Mouse (Mus musculus): ENCODE results near the gene Stk38. TPM values are rescaled to one million over a fixed set of nuclear protein-coding genes. Genes with fewer than 3 reads are reported as not detected.
"Not testable (repeated sequence)": the region's sequence is repeated elsewhere in the genome, so short reads cannot be mapped to it uniquely, and the experiment has no call there.

Gene Stk38
- total and polyA plus RNA-seq, 2 experiments = 45.8 to 54.4 TPM

GRCm38 (mm10) chr17:29033569-29034061, 25.8 kb upstream of the Stk38 start:
- H3K9ac ChIP-seq (ENCODE audit: low read depth, low read length) = peak overlapping the region; percentile 76
- under 1% methylated on average over 6 of the region's 6 CpGs for WGBS
- peak overlapping the region; percentile 93 for H3K4me3 ChIP-seq (ENCODE audit: insufficient read depth, low read depth, low read length)
- TF ChIP-seq POLR2A (IDR thresholded peaks at IDR 0.05; ENCODE audit: extremely low read depth, insufficient read depth, low read length) = no peak
- no peak for TF ChIP-seq CTCF (IDR thresholded peaks at IDR 0.05; ENCODE audit: low read depth, low read length)
- peaks cover 23% of the 10 kb centered on the region; the same call in 1 of the 2 replicates for H3K79me2 ChIP-seq (ENCODE audit: control insufficient read depth, insufficient read depth, low read length)
- no peaks in the 10 kb centered on the region for H3K27me3 ChIP-seq (ENCODE audit: control insufficient read depth, insufficient read depth, low read length)
- DNase-seq (ENCODE audit: extremely low read depth, low read depth, low spot score) = peak; percentile 54
- H3K36me3 ChIP-seq (ENCODE audit: control insufficient read depth, insufficient read depth, low read length) = peaks cover 22% of the 10 kb centered on the region
- H3K27ac ChIP-seq (replicated peaks; ENCODE audit: insufficient read depth, low read depth, low read length) = no peak overlapping the region
- peaks cover 10% of the 10 kb centered on the region for H3K4me1 ChIP-seq (ENCODE audit: control insufficient read depth, insufficient read depth, low read length)

- no peaks in the 10 kb centered on the region for H3K27me3 ChIP-seq (ENCODE audit: control insufficient read depth, insufficient read depth, low read length)
- DNase-seq (ENCODE audit: extremely low read depth, low read depth, low spot score) = peak; percentile 88
- under 1% methylated on average over 77 of the region's 77 CpGs for WGBS
Observed at GRCm38 (mm10) chr17:29032274-29033069, 24.7 kb upstream of the Stk38 start, which contains the start of gene Srsf3. Gene Srsf3, plus strand, starts transcription at chr17:29032628.

GRCm38 (mm10) chr17:29031771-29032273, 24.0 kb upstream of the Stk38 start:
- peaks cover 6% of the 10 kb centered on the region for H3K36me3 ChIP-seq (ENCODE audit: control insufficient read depth, insufficient read depth, low read length)
- no peak for DNase-seq (ENCODE audit: extremely low read depth, low read depth, low spot score)
- H3K27me3 ChIP-seq (ENCODE audit: control insufficient read depth, insufficient read depth, low read length) = no peaks in the 10 kb centered on the region
- peak overlapping the region; percentile 82 for H3K9ac ChIP-seq (ENCODE audit: low read depth, low read length)
- TF ChIP-seq CTCF (IDR thresholded peaks at IDR 0.05; ENCODE audit: low read depth, low read length) (no peak), POLR2A (IDR thresholded peaks at IDR 0.05; ENCODE audit: extremely low read depth, insufficient read depth, low read length) (no peak)
- peaks cover 18% of the 10 kb centered on the region; the same call in 1 of the 2 replicates for H3K79me2 ChIP-seq (ENCODE audit: control insufficient read depth, insufficient read depth, low read length)
- peak overlapping the region; percentile 93 for H3K4me3 ChIP-seq (ENCODE audit: insufficient read depth, low read depth, low read length)
- peaks cover 10% of the 10 kb centered on the region for H3K4me1 ChIP-seq (ENCODE audit: control insufficient read depth, insufficient read depth, low read length)
- under 1% methylated on average over 26 of the region's 26 CpGs for WGBS
- H3K27ac ChIP-seq (replicated peaks; ENCODE audit: insufficient read depth, low read depth, low read length) = peak overlapping the region; percentile 68

More at GRCm38 (mm10) chr17:29032274-29033069, 24.7 kb upstream of the Stk38 start, which contains the start of gene Srsf3:
- H3K4me1 ChIP-seq (ENCODE audit: control insufficient read depth, insufficient read depth, low read length) = peaks cover 10% of the 10 kb centered on the region
- peaks cover 20% of the 10 kb centered on the region; the same call in 1 of the 2 replicates for H3K79me2 ChIP-seq (ENCODE audit: control insufficient read depth, insufficient read depth, low read length)
- H3K9ac ChIP-seq (ENCODE audit: low read depth, low read length) = peak within 1 kb of the TSS; percentile 97
- H3K27ac ChIP-seq (replicated peaks; ENCODE audit: insufficient read depth, low read depth, low read length) = peak within 1 kb of the TSS; percentile 94
- peak within 1 kb of the TSS; percentile 93 for H3K4me3 ChIP-seq (ENCODE audit: insufficient read depth, low read depth, low read length)
- H3K36me3 ChIP-seq (ENCODE audit: control insufficient read depth, insufficient read depth, low read length) = peaks cover 13% of the 10 kb centered on the region
- TF ChIP-seq CTCF (IDR thresholded peaks at IDR 0.05; ENCODE audit: low read depth, low read length) = no peak
- TF ChIP-seq POLR2A (IDR thresholded peaks at IDR 0.05; ENCODE audit: extremely low read depth, insufficient read depth, low read length) = peak; percentile 98

- H3K27ac ChIP-seq (replicated peaks; ENCODE audit: insufficient read depth, low read depth, low read length) = not testable (repeated sequence)
- peak overlapping the region; percentile 93; the same call in 1 of the 2 replicates for H3K4me3 ChIP-seq (ENCODE audit: insufficient read depth, low read depth, low read length)
Observed at GRCm38 (mm10) chr17:29031085-29031711, 23.4 kb upstream of the Stk38 start.

GRCm38 (mm10) chr17:29030321-29031034, 22.7 kb upstream of the Stk38 start:
- Histone ChIP-seq H3K36me3 (ENCODE audit: control insufficient read depth, insufficient read depth, low read length) (no peaks in the 10 kb centered on the region), H3K9ac (ENCODE audit: low read depth, low read length) (no peak overlapping the region), H3K79me2 (ENCODE audit: control insufficient read depth, insufficient read depth, low read length) (peaks cover 15% of the 10 kb centered on the region; the same call in 1 of the 2 replicates), H3K4me3 (ENCODE audit: insufficient read depth, low read depth, low read length) (no peak overlapping the region), H3K27ac (replicated peaks; ENCODE audit: insufficient read depth, low read depth, low read length) (no peak overlapping the region), H3K4me1 (ENCODE audit: control insufficient read depth, insufficient read depth, low read length) (peaks cover 7% of the 10 kb centered on the region), H3K27me3 (ENCODE audit: control insufficient read depth, insufficient read depth, low read length) (no peaks in the 10 kb centered on the region)
- no peak for TF ChIP-seq POLR2A (IDR thresholded peaks at IDR 0.05; ENCODE audit: extremely low read depth, insufficient read depth, low read length)
- DNase-seq (ENCODE audit: extremely low read depth, low read depth, low spot score) = no peak
- WGBS = 91% methylated on average over 6 of the region's 6 CpGs

More at GRCm38 (mm10) chr17:29031085-29031711, 23.4 kb upstream of the Stk38 start:
- H3K9ac ChIP-seq (ENCODE audit: low read depth, low read length); DNase-seq (ENCODE audit: extremely low read depth, low read depth, low spot score); H3K27me3 ChIP-seq (ENCODE audit: control insufficient read depth, insufficient read depth, low read length); H3K36me3 ChIP-seq (ENCODE audit: control insufficient read depth, insufficient read depth, low read length); H3K4me1 ChIP-seq (ENCODE audit: control insufficient read depth, insufficient read depth, low read length): not testable (repeated sequence)
- WGBS = 58% methylated on average over 7 of the region's 7 CpGs
- peaks cover 15% of the 10 kb centered on the region; the same call in 1 of the 2 replicates for H3K79me2 ChIP-seq (ENCODE audit: control insufficient read depth, insufficient read depth, low read length)

Data from liver, adult 2 months (tissue).